Mouse (Mus musculus): ENCODE measurements at regions not wholly inside any gene's neighbourhood (a gene's known extent, or its start where the extent isn't known, plus 50 kb on each side); places are given as distances from the start of the nearest gene placed in this dataset.
A peak's percentile ranks its signal among the peaks of the same experiment; 100 is the strongest.

DNA sequence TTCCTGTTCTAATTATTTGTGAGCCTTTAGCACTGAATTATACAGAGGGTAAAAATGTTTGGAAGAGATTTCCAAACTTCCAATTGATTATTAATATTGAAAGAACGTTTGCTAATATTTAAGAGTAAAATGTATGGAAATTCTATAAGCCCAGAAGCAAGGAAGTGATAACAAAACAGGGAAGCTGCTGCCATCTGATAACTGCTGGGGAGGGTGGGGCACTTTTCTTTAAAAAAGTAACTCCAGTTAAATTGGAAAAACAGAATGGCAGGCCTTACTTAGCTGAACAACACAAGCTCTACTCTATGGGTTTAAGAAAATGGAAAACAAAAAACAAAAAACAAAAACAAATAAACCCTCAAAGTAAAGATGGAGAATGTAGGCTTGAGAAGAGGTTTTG is 1327.7 kb downstream of the Hace1 start:
- DNase-seq (ENCODE audit: extremely low spot score, low spot score): no peak
- Histone ChIP-seq H3K27ac (no peak overlapping the region), H3K9me3 (no peaks in the 10 kb centered on the region), H3K27me3 (ENCODE audit: poor library complexity, severe bottlenecking) (no peaks in the 10 kb centered on the region), H3K4me1 (no peaks in the 10 kb centered on the region), H3K4me3 (no peak overlapping the region), H3K36me3 (replicated peaks) (no peaks in the 10 kb centered on the region)
- WGBS: 79% methylated on average over 1 of the region's 1 CpGs

- WGBS: 29% methylated on average over 7 of the region's 7 CpGs
- Histone ChIP-seq H3K36me3 (replicated peaks) (no peaks in the 10 kb centered on the region), H3K4me1 (peaks cover 18% of the 10 kb centered on the region), H3K27me3 (ENCODE audit: poor library complexity, severe bottlenecking) (no peaks in the 10 kb centered on the region), H3K9me3 (no peaks in the 10 kb centered on the region), H3K27ac (peak overlapping the region; percentile 80), H3K4me3 (peak overlapping the region; percentile 12; the same call in 1 of the 2 replicates)
- DNase-seq (ENCODE audit: extremely low spot score, low spot score): peak; percentile 46
Measured at GRCm38 (mm10) chr10:46922527-46923200, 1345.0 kb downstream of the Hace1 start.

GRCm38 (mm10) chr10:46934311-46934710 is 1356.7 kb downstream of the Hace1 start:
- no peak for DNase-seq (ENCODE audit: extremely low spot score, low spot score)
- Histone ChIP-seq H3K27me3 (ENCODE audit: poor library complexity, severe bottlenecking) (no peaks in the 10 kb centered on the region), H3K9me3 (no peaks in the 10 kb centered on the region), H3K36me3 (replicated peaks) (no peaks in the 10 kb centered on the region), H3K27ac (no peak overlapping the region), H3K4me1 (0 out of 2 replicates have a peak, but pooled peaks cover 5% of the 10 kb centered on the region), H3K4me3 (no peak overlapping the region)

- no peak overlapping the region for H3K4me3 ChIP-seq
- no peak overlapping the region for H3K27ac ChIP-seq
- 0 out of 2 replicates have a peak, but pooled peaks cover 5% of the 10 kb centered on the region for H3K4me1 ChIP-seq
- 84% methylated on average over 5 of the region's 5 CpGs for WGBS
- DNase-seq (ENCODE audit: extremely low spot score, low spot score): no peak
- H3K9me3 ChIP-seq: no peaks in the 10 kb centered on the region
- no peaks in the 10 kb centered on the region for H3K36me3 ChIP-seq (replicated peaks)
- H3K27me3 ChIP-seq (ENCODE audit: poor library complexity, severe bottlenecking): no peaks in the 10 kb centered on the region
Measured at GRCm38 (mm10) chr10:46936248-46936970, 1358.8 kb downstream of the Hace1 start.

DNA sequence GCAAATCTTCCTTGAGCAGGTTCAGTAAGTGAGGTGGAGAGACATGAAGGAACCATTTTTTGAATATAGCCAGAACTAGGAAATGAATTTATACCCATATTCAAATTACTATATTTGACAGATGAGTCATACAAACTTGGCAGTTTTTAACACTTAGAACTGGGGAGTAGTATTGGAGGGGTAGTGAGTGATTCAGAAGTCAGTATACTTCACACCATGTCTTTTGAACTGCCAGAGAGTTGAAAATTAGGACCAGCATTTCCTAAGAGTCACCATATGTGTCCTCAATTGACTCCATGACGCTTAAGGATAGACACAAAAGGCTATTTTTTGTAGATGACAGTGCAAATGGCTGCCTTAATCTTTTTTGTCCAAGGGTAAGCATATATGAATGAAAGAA is 1361.7 kb downstream of the Hace1 start:
- WGBS: 46% methylated on average over 1 of the region's 1 CpGs
- no peak overlapping the region for H3K27ac ChIP-seq
- no peak overlapping the region for H3K4me3 ChIP-seq
- no peaks in the 10 kb centered on the region for H3K9me3 ChIP-seq
- H3K4me1 ChIP-seq: 0 out of 2 replicates have a peak, but pooled peaks cover 5% of the 10 kb centered on the region
- H3K36me3 ChIP-seq (replicated peaks): no peaks in the 10 kb centered on the region
- no peaks in the 10 kb centered on the region for H3K27me3 ChIP-seq (ENCODE audit: poor library complexity, severe bottlenecking)
- DNase-seq (ENCODE audit: extremely low spot score, low spot score): no peak

GRCm38 (mm10) chr10:46939819-46940218 is 1362.2 kb downstream of the Hace1 start:
- H3K36me3 ChIP-seq (replicated peaks): no peaks in the 10 kb centered on the region
- H3K27me3 ChIP-seq (ENCODE audit: poor library complexity, severe bottlenecking): no peaks in the 10 kb centered on the region
- H3K4me3 ChIP-seq: no peak overlapping the region
- DNase-seq (ENCODE audit: extremely low spot score, low spot score): no peak
- no peak overlapping the region for H3K27ac ChIP-seq
- H3K9me3 ChIP-seq: no peaks in the 10 kb centered on the region
- WGBS: 57% methylated on average over 2 of the region's 2 CpGs
- 0 out of 2 replicates have a peak, but pooled peaks cover 5% of the 10 kb centered on the region for H3K4me1 ChIP-seq

DNA sequence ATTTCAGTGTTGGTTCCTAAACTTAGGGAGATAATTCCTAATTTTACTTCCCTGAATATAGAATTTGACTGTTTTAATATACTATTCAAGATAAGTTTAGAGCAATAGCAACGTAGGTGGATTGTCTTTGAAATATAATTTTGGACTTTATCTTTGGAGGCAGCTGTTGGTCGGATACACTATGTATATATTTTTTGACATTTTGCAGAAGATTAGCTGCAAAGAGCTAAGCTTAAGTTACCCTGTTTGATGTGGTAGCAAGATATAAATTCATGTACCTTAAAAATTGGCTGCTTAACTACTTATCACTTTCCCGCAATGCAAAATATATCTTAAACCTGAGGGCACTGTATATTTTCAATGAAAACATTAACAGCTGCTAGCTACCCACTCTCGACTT is 1375.3 kb downstream of the Hace1 start:
- Histone ChIP-seq H3K27ac (no peak overlapping the region), H3K36me3 (replicated peaks) (no peaks in the 10 kb centered on the region), H3K4me3 (no peak overlapping the region), H3K9me3 (no peaks in the 10 kb centered on the region), H3K27me3 (ENCODE audit: poor library complexity, severe bottlenecking) (no peaks in the 10 kb centered on the region), H3K4me1 (no peaks in the 10 kb centered on the region)
- DNase-seq (ENCODE audit: extremely low spot score, low spot score): no peak
- 90% methylated on average over 4 of the region's 4 CpGs for WGBS

- no peak overlapping the region for H3K4me3 ChIP-seq
- WGBS: 79% methylated on average over 1 of the region's 1 CpGs
- no peak for DNase-seq (ENCODE audit: extremely low spot score, low spot score)
- H3K4me1 ChIP-seq: no peaks in the 10 kb centered on the region
- no peaks in the 10 kb centered on the region for H3K36me3 ChIP-seq (replicated peaks)
- no peak overlapping the region for H3K27ac ChIP-seq
- no peaks in the 10 kb centered on the region for H3K27me3 ChIP-seq (ENCODE audit: poor library complexity, severe bottlenecking)
- no peaks in the 10 kb centered on the region for H3K9me3 ChIP-seq
Measured at GRCm38 (mm10) chr10:46954701-46955100, 1377.1 kb downstream of the Hace1 start.

- Histone ChIP-seq H3K36me3 (replicated peaks) (no peaks in the 10 kb centered on the region), H3K4me1 (no peaks in the 10 kb centered on the region), H3K9me3 (no peaks in the 10 kb centered on the region), H3K27me3 (ENCODE audit: poor library complexity, severe bottlenecking) (no peaks in the 10 kb centered on the region), H3K4me3 (no peak overlapping the region), H3K27ac (no peak overlapping the region)
- DNase-seq (ENCODE audit: extremely low spot score, low spot score): no peak
Measured at GRCm38 (mm10) chr10:46980410-46980809, 1402.8 kb downstream of the Hace1 start.

DNA sequence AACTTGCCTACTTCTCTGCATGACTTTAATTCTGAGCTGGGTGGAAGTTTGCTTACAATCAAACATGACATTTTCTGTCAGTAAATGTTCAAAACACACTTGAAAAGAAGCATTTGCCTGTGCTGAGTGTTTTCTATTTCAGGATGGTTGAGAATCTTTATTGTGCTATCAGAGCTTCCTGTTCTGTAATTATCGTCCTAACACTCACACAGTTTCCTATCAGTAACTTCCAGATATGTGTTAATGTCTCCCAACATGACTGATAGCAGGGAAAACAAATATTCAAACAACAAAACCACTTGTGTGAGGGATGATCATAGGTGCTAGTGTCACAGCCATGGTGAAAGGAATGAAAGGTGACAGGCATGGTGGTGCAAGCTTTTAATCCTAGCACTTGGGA is 1422.1 kb downstream of the Hace1 start:
- Histone ChIP-seq H3K9me3 (no peaks in the 10 kb centered on the region), H3K36me3 (replicated peaks) (no peaks in the 10 kb centered on the region), H3K4me1 (no peaks in the 10 kb centered on the region), H3K4me3 (no peak overlapping the region), H3K27ac (no peak overlapping the region), H3K27me3 (ENCODE audit: poor library complexity, severe bottlenecking) (no peaks in the 10 kb centered on the region)
- WGBS: 91% methylated on average over 1 of the region's 1 CpGs
- DNase-seq (ENCODE audit: extremely low spot score, low spot score): no peak

DNA sequence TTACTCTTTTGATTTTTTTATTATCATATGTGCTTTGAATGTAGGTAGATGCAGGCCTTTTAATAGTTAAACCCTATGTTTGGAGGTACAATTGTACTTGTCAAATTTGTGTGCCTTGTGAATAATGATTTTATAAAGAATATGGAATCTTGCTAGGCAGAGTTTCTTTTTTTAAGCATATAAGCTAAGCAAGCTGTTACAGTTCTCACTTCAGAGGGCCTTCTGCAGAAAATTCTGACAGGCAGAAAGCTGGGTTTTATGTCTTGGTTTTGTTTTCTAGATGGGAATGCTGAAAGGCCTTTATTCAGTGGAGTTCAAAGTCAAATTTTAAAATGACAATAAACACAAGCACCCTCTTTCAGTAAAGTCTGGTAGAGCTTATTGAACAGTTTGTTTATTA is 1451.1 kb downstream of the Hace1 start:
- DNase-seq (ENCODE audit: extremely low spot score, low spot score): no peak
- no peaks in the 10 kb centered on the region for H3K36me3 ChIP-seq (replicated peaks)
- no peaks in the 10 kb centered on the region for H3K9me3 ChIP-seq
- H3K4me1 ChIP-seq: no peaks in the 10 kb centered on the region
- no peak overlapping the region for H3K4me3 ChIP-seq
- H3K27me3 ChIP-seq (ENCODE audit: poor library complexity, severe bottlenecking): no peaks in the 10 kb centered on the region
- no peak overlapping the region for H3K27ac ChIP-seq

- Histone ChIP-seq H3K27ac (no peak overlapping the region), H3K4me3 (no peak overlapping the region), H3K4me1 (no peaks in the 10 kb centered on the region)
Measured at GRCm38 (mm10) chr10:47054672-47055071, 1477.0 kb downstream of the Hace1 start.

GRCm38 (mm10) chr10:47102551-47102950 is 1524.9 kb downstream of the Hace1 start:
- no peak overlapping the region for H3K27ac ChIP-seq
- H3K4me1 ChIP-seq: no peaks in the 10 kb centered on the region

More at GRCm38 (mm10) chr10:47054672-47055071, 1477.0 kb downstream of the Hace1 start:
- WGBS: 88% methylated on average over 2 of the region's 2 CpGs
- Histone ChIP-seq H3K36me3 (replicated peaks) (no peaks in the 10 kb centered on the region), H3K27me3 (ENCODE audit: poor library complexity, severe bottlenecking) (no peaks in the 10 kb centered on the region), H3K9me3 (no peaks in the 10 kb centered on the region)
- no peak for DNase-seq (ENCODE audit: extremely low spot score, low spot score)

More at GRCm38 (mm10) chr10:47102551-47102950, 1524.9 kb downstream of the Hace1 start:
- Histone ChIP-seq H3K27me3 (ENCODE audit: poor library complexity, severe bottlenecking) (no peaks in the 10 kb centered on the region), H3K36me3 (replicated peaks) (no peaks in the 10 kb centered on the region), H3K9me3 (no peaks in the 10 kb centered on the region), H3K4me3 (no peak overlapping the region)
- no peak for DNase-seq (ENCODE audit: extremely low spot score, low spot score)
- 41% methylated on average over 1 of the region's 1 CpGs for WGBS
